Mouse (Mus musculus): Measurements from ENCODE around the gene Sap18b.
A peak's percentile ranks its signal among the peaks of the same experiment; 100 is the strongest.
"Not testable (repeated sequence)": the region's sequence is repeated elsewhere in the genome, so short reads cannot be mapped to it uniquely, and the experiment has no call there.

The Sap18b gene

DNA sequence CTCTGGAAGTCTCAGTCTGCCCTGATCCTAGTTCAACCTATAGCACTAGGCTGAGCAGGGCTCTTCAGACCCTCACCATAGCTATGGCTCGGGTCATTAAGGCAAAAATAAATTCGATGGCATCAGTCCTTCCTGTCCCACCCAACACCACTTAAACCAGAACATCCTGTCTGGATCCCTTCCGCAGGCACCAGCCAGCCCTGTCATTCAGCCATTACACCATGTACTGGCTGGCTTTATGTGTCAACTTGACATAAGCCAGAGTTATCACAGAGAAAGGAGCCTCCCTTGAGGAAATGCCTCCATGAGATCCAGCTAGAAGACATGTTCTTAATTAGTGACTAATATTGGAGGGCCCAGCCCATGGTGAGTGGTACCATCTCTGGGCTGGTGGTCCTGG lies 2.4 kb upstream of the Sap18b start:
- DNase-seq: no peak

DNA sequence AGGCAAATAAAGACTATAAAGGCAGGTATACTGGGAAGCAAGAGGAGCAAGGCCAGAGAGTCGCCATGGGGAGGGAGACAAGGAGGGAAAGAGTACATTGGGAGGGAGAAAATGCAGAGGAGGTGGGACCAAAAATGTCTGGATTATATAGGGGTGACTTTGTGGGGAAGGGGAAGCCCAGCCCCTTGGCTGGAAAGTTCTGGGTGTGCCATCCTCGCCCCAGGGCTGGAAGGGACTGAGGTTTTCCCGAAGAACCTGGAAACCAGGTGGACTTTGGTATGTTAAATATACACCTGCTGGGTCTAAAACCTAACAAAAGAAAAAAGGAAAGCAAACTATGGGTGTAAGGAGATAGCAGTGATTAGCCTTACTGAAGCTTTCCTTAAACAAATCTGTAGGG lies 5.0 kb downstream of the Sap18b start:
- DNase-seq: no peak

DNA sequence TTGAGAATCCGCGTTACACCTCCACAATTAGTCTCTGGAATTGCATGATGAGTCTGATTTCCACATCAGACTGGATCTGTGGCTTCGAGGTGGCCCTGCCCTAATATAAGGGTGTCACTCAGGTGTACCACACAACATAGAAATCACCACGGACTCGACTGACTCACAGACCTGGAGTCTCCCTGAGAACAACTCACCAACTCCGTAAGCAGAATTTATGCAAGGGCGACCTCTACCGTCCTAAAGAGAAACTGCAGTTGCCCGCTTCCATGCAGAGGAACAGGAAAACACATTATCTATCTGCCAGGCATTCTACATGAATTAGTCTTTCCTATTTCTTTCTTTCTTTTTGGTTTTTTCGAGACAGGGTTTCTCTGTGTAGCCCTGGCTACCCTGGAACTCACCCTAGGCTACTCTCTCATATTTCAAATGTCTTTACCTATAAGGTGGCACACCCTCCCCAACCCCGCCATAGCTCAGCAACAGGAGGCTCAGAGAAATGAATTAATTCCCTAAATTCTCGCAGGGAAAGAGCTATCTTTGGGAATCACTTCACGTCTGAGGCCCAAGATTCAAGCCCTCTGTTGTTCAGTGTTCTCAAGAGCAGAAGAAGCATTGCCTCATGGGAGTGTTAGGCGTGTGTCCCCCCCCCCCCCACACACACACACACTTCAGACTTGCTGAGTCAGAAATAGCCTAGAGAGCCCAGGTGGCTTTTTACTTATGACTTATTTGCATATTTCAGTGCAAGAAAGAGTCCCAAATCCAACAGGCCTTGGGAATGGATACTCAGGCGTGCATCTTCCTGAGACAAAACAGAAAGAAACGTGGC lies 7.7 kb downstream of the Sap18b start:
- DNase-seq: peak; percentile 70

DNA sequence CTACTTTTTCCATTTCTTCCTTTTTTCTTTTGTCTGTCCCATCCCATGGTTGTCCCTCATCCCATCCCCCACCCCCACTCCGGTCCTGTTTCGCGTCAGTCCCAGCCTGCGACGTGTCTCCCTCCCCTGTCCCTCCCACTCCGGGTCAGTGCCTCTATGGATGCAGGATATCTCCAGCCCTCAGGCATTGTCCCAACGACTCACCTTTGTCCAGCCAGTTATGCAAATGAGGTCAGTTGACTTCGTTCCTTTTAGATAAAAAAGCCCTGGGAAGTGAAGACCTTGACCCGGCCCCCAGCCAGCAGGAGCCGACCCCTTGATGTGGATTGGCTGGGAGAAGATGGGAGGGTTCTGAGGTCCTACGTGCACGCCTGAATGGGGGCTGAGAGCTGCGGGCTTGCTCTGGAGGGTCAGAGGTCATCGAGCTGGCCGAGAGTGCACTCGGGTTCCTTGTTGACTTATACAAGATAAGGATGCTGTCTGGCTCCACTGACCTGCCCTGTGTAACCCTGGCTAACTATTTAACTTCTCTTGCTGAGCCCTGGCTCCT lies 8.4 kb downstream of the Sap18b start:
- peak; percentile 51 for DNase-seq

DNA sequence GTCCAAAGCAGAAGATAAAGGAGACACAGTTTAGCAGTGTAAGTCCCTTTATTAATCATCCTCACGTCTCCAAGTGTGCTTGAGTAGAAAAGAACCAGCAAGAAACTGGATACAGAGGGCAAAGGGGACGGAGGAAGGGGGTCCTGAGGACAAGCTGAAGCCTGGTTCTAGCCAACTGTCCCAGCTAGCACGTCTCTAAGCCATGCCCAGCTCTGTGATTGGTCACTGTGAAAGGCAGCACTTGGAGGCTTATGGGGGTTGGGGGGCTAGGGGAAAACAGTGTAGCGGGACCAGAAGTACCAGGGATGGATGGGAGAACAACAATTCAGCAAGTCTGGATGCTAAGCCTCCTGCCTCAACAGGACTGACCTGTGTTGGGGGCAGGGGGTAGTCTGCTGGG lies 10.7 kb downstream of the Sap18b start:
- no peak for DNase-seq

DNA sequence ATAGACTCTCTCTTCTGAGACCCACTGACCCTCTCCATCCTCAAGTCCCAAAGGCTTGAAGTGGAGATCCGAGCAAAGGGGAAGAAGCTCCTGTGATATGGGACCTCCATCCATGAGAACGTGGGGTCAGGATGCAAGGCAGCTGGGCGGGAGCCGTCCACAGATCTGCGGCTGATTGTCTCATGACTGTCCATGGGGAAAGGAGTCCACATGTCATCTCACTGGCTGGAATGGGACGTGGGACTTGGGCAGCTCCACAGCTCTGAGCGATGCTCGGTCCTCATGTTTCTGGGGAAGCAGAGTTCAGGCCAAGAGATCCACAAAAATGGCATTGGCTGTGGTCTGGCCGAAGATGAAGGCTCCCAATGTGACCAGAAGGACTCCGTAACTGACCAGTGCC lies 12.1 kb downstream of the Sap18b start:
- no peak for DNase-seq

DNA sequence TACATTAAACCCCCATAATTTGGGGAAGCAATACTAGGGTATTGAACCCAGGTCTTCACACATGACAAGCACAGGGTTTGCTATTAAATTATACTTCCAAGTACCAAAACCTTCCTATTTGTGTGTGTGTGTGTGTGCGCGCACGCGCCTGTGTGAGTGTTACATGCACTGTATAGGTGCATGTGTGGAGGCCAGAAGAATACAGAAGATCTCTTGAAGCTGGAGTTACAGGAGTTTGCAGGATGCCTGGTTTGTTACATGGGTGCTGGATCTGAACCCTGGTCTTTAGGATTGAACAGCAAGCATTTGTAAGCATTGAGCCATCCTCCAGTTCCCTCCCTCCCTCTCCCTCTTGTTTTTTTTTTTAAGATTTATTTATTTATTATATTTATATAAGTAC lies 14.1 kb downstream of the Sap18b start:
- no peak for DNase-seq

DNA sequence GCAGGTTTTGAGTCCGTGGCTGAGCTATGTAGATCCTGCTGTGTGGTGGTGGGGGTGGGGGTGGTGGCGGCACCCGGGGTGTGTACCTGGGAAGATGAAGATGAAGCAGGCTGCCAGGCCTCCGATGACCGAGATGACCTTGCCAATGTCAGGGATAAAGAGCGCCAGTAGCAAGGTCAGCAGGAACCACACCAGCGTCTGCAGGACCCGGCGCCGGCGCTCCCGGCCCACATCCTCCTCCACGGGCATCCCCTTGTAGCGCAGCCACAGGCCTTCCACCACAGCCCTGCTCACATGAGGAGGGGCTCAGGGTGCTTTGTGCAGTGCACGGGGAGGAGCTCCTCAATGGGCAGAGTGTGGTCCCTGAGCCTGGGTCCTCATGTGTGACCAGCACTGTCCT lies 16.3 kb downstream of the Sap18b start:
- DNase-seq: no peak

DNA sequence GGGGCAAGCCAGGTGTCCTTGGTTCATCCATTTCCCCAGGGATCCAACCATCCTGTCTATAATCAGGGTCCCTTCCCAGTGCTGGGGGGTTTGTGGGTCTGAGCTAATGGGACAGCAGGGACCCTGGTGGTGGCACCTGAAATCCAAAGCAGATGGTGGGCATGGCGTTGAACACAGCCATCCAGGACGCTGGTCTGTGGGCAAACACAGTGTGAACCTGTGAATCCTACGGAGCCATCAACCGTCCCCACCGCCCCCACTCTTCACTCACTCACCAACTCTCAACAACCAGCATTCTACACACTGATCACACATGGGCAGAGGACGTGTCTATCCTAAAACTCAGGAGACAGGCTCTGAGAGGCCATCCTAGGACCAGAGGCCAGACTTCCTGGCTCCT lies 18.8 kb downstream of the Sap18b start:
- no peak for DNase-seq

DNA sequence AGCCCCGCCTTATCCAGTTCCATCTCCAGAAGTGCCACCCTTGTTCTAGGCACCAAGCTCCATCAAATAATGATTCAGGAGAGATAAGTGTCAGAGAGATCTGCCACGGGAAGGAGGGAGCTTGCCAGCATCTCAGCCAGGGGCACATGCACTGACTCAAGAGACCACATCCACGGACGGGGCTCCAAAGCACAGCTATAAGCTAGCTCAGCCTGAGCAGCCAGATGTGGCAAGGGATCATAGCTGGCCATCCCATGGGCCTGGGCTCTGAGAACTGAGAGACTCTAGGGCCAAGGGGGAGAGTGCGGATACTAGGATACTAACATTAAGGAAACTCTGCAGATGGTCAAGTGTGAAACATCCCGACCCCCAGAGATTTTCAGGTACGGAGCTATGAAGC lies 19.9 kb downstream of the Sap18b start:
- DNase-seq: no peak

DNA sequence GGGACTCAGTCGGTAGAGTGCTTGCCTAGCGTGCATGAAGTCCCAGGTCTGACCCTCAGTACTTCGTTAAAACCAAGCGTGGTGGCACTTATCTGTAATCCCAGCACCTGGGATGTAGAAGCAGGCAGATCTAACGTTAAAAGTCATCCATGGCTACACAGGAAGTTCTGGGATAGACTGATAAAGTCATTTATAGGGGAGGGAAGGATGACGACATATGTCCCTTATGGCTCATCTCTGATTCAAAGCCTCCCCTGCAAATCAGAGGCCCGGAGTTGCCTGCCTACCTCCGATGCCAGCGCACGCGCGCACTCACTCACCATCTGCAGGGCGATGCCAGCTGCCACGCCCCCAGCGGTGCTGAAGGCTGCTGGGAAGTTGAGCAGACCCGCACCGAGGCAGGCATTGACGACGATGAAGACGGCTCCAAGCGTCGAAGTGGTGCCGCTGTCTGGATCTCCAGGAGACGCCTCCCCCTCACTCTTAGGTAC lies 23.0 kb downstream of the Sap18b start:
- DNase-seq: no peak

DNA sequence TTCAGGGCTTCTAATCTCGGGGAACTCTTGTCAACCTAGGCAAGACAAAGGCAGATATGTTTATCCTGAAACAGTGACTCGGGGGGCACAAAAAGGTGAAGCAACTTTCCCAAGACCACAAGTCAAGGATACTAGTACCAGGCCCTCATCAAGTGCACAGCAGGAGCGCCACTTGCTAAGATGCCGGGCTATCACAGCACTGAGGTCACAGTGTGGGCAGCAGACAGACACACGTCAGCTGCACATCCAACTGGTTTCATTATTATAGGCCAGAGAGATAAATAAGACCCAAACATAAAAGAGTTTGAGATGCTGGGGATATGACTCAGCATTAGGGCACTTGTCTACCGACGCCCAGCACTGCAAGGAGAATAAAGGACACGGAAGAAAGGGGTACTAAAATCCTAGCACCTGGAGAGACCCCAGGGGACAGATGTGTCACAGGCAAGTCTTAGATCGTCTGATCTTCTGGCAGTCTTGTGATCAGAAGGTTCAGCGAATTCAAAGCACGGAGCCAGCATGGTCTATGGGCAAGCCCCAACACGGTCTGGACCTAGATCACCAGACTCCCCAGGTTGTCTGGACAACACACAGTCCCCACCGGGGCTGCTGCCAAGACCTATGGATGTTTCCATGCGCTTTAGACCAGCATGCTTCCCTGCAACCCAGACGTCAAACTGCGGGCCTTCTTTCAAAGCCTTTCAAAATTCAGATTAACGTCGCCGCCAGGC lies 23.8 kb downstream of the Sap18b start:
- no peak for DNase-seq

DNA sequence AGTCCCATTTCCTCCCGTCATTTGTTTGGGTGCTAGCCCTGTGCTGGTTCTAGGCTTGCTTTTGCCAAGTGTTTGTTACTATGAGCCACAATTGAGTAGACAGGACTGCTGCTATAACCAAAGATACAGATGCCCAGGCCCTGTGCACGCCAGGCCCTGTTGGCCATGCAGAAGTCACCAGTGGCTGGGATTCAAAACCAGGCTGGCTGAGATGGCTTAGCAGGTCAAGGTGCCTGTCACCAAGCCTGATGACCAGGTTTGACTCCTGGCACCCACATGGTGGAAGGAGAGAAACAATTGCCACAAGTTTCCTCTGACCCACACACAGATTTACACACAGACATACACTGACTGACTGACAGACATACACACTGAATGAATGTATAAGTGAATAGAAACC lies 25.2 kb downstream of the Sap18b start:
- no peak for DNase-seq

DNA sequence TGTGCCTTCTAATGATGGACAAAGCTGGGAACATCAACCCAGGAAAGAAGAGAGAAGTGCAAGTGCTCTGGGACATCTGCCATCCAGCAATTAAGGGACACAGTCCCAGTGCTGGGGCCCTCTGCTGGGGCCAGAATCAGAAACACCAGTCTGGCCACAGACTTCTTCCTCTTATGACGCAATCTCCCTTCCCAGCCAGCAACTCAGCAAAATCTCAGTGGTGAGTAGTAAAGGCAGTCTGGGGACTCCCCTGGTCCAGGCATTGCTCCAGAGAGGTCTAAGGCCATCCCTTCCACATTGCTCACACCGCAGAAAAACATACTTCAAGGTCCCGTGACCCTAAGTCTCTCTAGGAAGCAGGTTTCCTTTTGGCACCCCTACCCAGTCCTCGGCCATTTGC lies 27.1 kb downstream of the Sap18b start:
- peak; percentile 64 for DNase-seq

DNA sequence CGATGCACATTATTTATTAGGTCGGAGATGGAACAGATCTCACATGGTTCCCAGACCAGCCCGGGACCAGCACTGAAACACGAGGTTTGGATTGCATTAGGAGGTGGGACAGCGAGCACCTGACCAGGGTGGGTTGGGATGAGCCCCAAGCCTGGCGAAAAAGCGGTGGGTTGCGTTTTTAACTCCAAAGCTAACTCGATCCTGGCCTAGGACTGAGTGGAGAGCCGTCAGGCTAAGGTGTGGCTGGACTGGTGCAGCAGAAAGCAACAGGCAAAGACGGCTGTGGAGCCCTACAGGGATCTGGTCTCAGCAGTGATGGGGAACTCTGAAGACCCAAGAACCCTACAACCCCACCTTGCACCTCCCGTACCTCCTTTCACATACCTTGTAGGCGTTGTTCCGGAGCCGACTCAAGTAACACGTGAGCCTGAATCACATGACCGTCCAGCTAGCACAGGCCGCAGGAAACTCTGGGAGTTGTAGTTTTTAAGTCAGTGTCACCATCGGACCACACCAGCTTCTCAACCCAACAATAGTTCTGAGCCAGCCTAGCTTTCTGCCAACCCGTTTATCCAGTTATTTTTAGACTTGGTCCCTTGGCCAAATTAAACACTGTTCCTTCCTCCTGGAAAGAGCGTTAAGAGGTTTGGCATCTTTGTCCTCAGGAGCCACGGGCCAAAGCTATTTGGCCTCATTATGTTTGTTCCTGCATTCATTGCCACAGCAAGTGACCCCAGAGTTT lies 28.1 kb downstream of the Sap18b start, which contains the start of gene Slc38a7:
TSS of gene Slc38a7 (minus strand) at position 438 of the 742 bp plus-strand sequence.
- DNase-seq: peak; percentile 91

DNA sequence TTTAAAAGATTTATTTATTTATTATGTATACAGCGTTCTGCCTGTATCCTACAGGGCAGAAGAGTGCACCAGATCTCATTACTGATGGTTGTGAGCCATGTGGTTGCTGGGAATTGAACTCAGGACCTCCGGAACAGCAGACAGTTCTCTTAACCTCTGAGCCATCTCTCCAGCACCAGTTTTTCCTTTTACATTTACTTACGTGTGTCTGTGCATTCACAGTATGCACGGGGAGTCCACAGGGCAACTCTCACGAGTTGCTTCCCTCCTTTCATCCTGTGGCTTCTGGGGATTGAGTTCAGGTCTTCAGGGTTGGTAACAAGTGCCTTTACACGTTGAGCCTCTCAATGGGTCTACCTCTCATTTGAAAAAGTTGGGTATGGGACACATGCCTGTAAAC lies 29.0 kb downstream of the Sap18b start:
- DNase-seq: no peak

DNA sequence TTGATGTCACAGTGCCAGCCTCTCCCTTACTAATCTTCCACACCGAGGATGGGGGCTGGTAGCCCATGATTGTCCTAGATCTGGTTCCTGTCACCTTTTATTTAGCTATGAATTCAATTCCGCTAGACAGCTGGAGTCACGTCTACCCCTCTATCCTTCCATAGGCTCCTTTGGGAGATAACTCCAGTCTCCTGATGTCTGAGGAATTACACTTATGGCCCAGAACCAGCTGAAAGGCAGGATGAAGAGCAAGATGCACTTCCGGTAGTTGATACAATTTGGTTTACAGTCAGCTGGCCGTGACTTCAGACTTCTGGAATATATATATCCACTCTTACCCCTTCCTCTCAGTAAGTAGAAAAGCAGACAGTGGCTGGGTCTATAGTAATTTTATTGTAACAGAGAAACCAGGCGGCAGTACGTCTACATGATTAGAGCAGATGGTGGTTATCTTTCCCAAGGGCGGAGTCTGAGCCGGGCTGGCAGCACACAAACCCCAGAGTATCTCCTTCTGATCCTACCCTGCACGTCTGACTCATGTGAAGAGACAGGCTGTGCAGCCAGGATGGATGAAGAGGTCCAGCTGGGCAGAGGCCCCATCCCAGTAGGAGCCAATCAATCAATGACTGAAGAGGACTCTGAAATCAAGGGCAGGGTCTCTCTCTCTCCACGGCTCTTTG lies 38.8 kb downstream of the Sap18b start:
- not testable (repeated sequence) for DNase-seq

DNA sequence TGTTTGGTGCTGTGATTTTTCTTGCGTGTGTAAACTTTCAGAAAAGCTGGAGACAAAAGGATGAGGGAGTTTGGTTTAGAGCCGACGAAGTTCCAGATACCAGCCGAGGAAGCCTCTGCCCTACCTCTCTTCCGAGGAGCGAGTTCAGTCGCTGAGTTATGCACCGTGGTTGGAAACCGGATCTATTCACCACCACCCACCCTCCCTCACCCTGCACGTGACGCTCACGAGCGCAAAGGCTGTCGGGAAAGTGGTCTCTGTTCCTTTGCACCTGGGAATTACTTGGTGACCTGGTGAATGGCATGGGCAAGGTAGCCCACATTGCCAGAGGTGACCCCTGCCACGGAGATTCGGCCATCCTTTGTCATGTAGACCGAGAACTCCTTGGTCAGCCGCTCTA lies 39.7 kb downstream of the Sap18b start:
- not testable (repeated sequence) for DNase-seq

DNA sequence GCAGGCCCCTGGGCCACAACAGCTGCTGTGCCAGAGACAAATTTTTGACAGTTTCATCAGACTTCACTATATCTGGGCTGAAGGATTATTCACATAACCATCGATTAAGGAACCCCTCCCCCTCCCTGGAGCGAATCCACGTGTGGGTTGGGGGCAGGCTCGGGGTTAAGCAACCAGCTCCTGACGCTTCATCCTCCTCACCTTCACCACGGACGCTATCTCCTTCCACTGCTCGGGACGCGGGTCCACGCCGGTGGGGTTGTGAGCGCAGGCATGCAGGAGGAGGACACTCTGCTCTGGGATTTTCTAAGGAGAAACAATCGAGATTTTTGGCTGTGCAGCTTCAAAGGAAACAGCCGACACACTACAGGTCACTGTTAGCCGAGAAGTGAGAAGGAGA lies 46.5 kb downstream of the Sap18b start:
- DNase-seq: no peak

DNA sequence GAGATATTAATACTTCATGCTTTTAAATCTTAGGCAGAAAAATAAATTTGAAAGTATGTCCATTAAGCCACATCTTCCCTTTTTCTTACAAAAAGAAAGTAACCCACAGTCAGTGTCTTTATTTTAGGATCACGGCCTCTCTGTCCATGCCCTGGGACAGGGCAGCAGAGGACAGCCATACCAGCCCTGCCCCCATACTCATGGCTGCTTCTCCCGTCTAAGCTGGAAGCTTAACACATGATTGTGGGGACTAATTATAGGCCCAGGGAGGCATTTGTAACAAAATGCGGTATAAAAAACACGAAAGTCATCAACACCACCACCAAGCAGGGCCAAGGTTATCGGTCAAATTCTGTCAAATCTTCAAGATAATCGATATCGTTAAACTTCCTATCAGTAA lies 50.1 kb downstream of the Sap18b start:
- no peak for DNase-seq
